Mouse (Mus musculus) ES-CJ7 (cell line): ENCODE measurements at regions not wholly inside any gene's neighbourhood (a gene's known extent, or its start where the extent isn't known, plus 50 kb on each side); places are given as distances from the start of the nearest gene placed in this dataset.

ENCODE experiments used
- DNase-seq: peaks from one replicate; pipeline ENCODE4 v3.0.0; 2011; ENCODE audit warnings: low read depth, low spot score

DNA sequence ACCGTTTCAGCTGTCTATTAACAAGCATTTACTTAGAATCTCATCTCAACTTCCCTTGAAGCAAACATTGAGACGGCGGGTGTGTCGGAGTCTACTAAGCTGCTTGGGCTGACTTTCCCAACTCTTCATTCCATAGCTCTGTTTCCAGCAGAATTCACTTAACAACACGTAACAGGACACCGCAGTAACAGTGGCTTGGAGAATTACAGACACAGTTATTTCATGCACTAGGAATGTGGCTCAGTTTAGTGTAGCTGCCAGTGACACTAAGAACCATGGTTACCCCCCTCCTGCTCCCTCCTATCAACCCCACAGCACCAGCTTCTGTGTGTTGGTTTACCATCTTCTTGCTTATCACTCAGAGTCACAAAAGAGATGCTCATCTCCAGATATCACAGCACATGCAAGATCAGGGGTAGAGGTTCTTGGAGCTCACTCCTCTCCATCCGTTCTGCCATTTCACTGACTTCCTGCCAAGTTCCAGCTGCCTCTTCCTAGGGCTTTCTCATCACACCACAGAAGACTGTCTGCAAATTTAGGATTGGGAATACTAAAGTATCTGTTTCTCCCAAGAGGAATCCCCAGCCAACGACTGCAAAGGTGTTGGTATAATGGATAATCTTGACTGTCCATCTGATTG is 90.7 kb downstream of the Banf2 start:
- no peak for DNase-seq

GRCm38 (mm10) chr2:144127082-144128037 is 94.5 kb downstream of the Banf2 start:
- DNase-seq: no peak

GRCm38 (mm10) chr2:144128038-144128402 is 95.2 kb downstream of the Banf2 start:
- DNase-seq: no peak

GRCm38 (mm10) chr2:144128527-144128926 is 95.7 kb downstream of the Banf2 start:
- no peak for DNase-seq

DNA sequence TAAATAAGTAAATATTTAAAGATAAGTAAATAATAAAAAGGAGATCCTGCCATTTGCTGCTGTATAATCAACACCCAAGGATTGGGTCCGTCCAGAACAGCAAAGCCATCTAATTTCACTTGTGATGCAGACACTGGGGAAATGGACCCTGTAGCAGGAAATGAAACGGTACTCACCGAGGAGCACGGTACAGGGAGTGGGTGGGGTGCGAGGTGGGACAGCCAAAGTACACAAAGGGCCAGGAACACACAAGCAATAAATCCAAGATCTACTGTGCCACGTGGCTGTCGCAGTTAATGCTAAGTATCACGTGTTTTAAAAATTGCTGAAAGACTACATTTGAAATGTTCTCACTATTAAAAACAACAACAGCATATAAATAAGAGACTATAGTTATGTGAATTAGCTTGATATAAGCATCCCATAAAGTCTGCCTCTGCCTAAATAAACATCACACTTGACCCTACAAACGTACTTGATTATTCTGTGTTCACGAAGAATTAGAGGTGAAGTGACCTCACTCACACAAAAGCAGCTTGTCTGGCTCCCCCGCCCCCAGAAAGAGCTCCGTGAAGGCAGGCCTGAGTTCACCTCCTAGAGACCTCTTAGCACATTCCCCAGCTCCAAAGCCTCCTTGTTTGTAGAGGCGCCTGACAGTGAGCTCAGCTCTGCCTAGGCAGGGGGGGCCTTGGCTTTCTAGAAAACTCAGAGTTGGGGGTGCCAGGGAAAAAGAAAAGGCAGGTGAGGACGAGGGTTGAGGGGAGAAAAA is 101.1 kb downstream of the Banf2 start:
- no peak for DNase-seq

- DNase-seq: no peak
Observed at GRCm38 (mm10) chr2:144134575-144134958, 101.7 kb downstream of the Banf2 start.

GRCm38 (mm10) chr2:144135586-144135985 is 102.7 kb downstream of the Banf2 start:
- DNase-seq: no peak

DNA sequence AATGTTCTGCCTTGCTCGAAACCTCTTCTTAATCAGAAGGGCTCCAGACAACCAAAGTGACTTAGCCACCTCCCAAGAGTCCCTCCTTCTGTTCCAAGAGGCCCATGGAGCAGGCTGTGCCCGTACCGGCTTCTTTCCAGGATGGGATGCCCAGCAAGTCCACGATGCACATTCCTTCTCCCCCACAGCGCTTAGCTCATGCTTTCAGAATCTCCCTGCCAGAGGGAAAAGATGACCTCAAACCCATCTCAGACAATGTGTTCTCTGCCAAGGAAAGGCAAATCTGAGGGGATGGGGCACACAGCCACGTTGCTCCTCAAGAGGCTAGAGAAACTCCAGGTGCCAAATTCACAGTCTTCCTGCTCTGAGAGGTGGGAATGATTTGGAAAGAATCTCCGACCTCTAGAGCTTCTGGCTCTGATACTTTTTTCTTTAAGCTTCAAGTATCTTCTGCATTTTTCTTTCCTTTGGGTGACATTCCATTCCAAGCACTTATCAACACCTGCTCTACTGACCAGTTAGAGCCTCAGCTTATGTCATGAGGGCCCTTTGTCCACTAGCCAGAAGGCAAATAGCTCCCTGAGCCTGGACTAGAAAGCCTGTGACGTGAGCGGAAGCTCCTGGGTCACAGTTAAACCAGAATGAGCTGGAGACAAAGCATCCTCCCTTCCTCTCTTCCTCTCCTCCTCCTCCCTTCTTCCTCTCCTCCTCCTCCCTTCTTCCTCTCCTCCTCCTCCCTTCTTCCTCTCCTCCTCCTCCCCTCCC is 110.9 kb downstream of the Banf2 start:
- no peak for DNase-seq

GRCm38 (mm10) chr2:144144486-144145136 is 111.8 kb downstream of the Banf2 start:
- no peak for DNase-seq

DNA sequence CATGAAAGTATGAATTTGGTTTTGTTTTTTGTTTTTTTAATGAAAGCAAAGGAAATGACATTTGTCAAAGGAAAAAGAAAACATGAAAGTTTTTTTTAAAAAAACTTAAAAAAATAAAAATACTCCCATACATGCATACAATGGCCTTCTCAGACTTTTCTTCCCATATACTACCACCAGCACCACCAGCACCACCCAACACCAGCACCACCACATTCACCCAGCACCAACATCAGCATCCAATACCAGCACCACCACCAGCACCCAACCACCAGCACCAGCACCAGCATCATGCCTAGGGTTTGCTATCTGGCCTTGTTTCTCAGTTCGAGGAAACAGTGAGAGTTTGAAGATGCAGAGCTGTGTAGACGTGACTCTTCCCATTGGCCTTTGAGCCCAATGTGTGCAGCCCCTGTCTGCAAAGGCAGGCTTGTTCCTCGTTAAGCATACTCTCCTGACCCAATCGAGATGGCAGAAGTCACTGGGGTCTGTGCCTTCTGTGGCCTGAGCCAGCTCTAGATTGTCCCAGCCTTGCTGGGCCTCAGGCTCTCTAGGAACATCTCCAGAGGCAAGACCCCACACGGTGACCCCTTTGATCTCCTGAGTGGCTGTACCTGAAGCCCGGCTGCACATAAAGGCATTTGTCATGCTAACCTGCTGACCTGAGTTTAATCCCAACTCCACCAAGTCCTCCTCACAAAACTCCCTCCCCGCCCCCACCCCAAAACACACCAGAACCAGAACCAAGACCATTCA is 113.8 kb upstream of the Mgme1 start:
- DNase-seq: peak; percentile 24

- DNase-seq: no peak
Observed at GRCm38 (mm10) chr2:144157343-144157742, 113.1 kb upstream of the Mgme1 start.

- DNase-seq: no peak
Observed at GRCm38 (mm10) chr2:144158256-144158655, 112.2 kb upstream of the Mgme1 start.

DNA sequence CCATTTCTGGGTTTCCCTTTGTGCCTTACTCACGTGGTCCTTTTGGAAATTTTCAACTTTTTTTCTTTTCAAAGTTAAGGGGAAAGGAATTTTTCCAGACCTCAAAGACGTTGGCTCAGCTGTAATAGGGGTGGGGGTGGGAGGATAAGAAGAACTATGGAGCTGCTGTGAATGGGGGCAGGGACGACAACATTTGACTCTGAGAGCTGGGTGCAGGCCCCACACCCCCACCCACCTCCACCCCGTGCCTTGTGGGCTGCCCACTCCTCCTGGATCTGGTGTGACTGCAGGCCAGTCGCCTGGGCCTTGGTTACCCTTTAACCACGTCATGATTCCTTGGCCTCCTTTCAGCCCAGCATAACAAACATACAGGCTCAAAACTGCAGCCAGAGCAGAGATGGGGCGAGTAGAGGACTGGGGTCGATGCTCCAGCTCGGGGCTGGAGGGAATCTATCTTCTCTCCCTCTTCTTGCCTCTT is 110.6 kb upstream of the Mgme1 start:
- DNase-seq: no peak

DNA sequence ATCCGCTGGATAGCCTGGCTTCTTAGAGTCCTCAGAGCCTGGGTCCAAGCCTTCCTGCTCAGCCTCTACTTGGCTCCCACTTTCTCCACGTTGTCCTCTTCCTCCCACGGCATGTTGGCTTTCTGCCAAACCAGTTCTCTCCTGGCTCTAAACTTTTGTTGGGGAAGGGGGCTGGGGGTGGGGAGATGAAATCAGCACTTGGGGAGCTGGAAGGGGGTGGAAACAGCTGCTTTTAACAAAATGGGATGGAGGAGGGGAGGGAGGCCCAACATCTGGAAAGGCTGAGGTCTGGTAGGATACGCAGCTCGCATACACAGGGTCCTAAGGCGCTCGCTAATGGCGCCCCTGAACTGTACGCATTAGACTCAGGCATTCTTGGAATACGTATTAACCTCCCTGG is 110.0 kb upstream of the Mgme1 start:
- DNase-seq: no peak

DNA sequence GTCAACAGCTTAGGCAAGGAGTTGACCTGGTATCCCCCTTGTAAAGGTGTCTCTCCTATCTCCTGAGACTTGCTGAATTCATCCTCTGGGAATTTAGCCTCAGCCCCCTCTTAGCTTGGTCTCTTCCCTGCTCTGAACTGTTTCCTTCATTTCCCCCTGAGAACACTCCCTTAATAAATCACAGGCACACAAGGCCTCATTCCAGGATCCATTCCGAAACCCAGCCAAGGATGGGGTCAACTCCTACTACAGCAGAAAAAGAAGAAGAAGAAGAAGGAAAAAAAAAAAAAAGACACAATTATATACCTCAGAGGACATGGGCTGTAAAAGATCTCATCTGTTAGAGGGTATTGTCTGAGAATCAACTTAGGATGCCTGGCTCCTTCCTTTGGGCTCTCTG is 108.6 kb upstream of the Mgme1 start:
- DNase-seq: no peak

- DNase-seq: no peak
Observed at GRCm38 (mm10) chr2:144164102-144164501, 106.4 kb upstream of the Mgme1 start.

DNA sequence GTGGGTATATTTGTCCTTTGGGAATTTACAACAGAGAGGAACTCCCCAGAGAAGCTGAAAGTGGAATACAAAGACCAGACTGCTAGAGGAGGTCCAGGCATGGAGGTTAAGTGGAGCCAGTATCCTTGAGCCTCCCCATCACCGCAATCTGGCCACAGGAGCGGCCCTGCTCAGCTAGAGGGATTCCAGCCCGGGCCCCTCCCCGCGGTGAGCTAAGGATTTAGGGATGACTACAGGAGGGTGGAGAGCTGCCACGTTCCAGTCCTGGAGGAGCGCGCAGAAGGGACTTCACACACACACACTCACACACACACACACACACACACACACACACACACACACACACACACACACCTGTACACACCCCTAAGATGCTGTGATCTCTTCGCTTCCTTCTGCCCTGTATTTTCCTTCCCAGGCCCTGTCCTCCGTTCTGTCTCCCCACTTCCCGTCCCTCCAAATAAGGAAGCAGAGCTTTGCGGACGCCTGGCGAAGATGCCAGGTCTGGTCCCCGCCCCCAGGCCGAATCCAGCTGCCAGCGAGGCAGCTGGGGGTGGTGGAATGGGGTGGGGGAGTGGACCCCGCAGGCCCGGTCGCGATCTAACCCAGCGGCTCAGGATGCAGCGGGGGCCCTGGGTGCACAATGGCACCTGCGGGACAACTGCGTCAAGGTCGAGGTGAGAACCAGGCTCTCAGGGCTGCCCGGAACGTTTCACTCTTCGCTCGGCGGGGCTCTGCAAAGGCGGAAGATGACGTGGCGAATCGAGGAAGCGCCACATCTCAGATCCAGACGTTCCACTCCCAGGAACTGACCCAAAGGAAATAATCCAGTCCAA is 105.3 kb upstream of the Mgme1 start:
- DNase-seq: peak; percentile 47

DNA sequence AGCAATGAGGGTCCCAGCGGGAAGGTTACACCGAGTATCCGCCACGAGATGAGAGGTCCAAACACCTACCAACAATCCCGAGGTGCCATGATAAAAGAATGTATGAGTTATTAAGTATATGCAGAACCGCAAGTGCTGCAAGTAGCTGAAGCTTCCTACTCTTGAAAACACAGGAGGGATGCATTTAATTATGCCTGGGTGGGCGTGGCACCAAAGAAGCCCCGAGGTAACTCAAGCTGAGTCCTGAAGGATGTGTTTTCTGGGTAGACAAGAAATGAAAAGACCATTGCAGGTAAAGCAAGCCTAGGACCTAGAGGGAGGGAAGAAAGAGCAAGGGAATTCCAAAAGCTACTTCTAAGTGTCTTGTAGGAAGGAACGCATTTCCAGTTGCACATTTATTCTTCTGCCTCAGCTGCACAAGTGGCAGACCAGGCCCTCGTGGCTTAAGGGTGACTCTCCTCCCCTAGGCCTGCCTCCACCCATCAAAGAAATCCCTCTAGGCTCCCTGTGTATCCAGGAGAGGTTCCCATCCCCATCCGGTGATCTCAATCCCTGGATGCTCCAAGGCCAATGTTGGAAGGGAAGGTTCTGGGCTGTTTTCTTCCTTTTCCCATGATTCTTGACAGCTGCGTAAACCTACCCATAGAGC is 104.2 kb upstream of the Mgme1 start:
- peak; percentile 20 for DNase-seq
